Mouse (Mus musculus): Measurements from ENCODE around the gene Hsd17b11. TPM values are rescaled to one million over a fixed set of nuclear protein-coding genes. Genes with fewer than 3 reads are reported as not detected.
"Not testable (repeated sequence)": the region's sequence is repeated elsewhere in the genome, so short reads cannot be mapped to it uniquely, and the experiment has no call there.

The Hsd17b11 gene
- total RNA-seq, 1 experiment from 2014 or later = 66.1 TPM

DNA sequence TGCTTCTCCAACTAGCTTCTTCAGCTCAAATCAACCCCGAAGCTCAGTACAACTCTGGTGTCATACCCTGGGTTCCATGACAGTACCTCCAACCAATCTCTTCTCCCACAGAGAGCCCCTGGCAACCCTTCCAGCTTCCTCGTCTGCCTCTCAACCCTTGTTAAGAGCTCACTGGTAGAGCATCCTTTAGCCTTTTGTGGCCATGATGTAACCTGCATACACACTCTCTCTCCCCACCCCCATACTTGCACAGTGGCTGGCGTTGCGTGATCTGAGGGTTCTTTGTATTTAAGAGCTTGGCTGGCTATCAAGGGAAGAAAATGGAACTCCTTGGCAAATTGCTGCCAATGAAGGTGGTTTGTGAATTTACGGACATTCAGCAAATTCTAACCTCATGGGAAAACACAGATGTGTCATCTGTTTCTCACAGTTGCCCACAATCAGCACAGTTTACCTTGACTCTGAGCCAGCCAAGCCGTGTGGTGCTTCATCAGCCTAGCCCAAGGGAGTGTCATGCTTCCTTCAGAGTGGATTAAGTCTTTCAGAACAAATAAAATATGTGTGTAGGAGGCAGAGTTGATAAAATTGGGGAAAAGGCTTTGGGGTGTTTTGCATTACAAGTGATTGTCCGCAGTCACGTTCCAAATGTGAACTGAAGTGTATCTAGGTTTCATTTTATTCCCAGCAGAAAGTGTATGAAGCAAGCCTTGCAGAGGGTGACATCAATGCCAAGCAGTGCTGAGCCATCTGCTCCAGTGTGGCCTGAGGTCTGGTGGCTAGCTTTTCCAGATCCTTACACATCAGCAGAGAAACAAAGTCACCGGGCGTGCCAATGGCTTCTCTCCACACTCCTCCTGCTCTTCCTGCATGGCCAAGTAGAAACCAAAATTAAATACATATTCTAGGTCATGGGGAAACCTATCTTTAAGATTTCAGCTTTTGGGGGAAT, 68.3 kb downstream of the Hsd17b11 start:
- ATAC-seq (replicated peaks in 1 of 2; ENCODE audit: insufficient read depth in 1 of 2, low FRiP score in 2 of 2, low TSS enrichment in 1 of 2, low read depth in 1 of 2, poor library complexity in 2 of 2, severe bottlenecking in 2 of 2) = no peak

DNA sequence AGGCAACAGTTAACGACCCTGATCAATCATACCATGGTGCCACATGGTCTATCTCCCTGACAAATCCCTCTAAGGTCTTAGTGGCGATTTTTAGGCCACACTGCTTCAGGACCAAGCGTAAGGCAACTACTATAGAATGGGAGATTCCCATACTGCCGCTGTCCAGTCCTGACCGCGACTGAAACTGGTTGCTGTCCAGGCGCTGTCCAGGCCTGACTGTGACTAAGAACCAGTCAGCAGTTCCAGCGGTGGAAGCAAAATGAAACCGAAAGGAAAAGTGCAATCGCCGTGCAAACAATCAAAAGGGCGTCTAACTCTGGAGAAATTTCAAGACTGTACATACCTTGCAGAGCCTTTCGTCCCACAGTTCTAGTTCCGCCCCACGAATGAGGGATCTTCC, 71.6 kb downstream of the Hsd17b11 start:
- not testable (repeated sequence) for ATAC-seq (replicated peaks in 1 of 2; ENCODE audit: insufficient read depth in 1 of 2, low FRiP score in 2 of 2, low TSS enrichment in 1 of 2, low read depth in 1 of 2, poor library complexity in 2 of 2, severe bottlenecking in 2 of 2)

DNA sequence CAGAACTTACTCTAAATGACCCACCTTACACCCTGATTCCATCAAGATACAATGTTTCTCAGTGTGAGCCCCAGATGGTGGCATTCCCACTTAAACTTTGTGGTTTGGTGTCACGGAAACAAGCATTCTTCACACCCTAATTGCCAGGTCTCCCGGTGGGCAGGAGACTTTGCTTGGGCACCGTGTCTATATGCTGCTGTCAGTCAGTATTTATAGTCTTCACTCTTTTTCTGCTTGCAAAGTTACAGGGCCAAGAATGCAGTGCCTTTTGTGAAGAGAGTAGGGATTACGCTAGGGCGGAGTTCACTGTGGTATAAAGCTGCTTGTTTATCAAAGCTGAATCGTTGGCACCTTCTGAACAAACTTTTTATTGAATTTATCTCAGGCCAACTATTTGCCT, 78.5 kb downstream of the Hsd17b11 start:
- no peak for ATAC-seq (replicated peaks in 1 of 2; ENCODE audit: insufficient read depth in 1 of 2, low FRiP score in 2 of 2, low TSS enrichment in 1 of 2, low read depth in 1 of 2, poor library complexity in 2 of 2, severe bottlenecking in 2 of 2)

DNA sequence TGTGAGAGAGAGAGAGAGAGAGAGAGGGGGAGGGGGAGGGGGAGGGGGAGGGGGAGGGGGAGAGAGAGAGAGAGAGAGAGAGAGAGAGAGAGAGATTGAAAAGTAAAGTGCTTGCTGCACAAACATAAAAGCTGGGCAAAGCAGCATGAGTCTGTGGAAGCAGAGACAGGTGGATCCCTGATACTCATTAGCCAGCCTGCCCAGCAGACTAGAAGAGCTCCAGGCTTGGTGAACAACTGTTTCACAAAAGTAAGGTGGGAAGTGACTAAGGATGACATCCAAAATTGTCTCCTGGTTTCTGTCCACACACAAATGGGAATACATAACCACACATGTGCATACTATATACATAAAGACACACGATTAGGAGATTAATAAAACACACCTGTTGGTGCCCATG, 81.9 kb downstream of the Hsd17b11 start:
- ATAC-seq (replicated peaks in 1 of 2; ENCODE audit: insufficient read depth in 1 of 2, low FRiP score in 2 of 2, low TSS enrichment in 1 of 2, low read depth in 1 of 2, poor library complexity in 2 of 2, severe bottlenecking in 2 of 2) = no peak

Other genes starting within 250 kb of the Hsd17b11 start
- gene Klhl8, start 110.7 kb downstream of the Hsd17b11 start, total RNA-seq (2017) = 1.7 and 3.4 TPM in 2 replicates
- not detected in 2 replicates for gene Hsd17b13, start 44.5 kb downstream of the Hsd17b11 start, total RNA-seq (2017)
- gene Nudt9, start 24.4 kb upstream of the Hsd17b11 start, total RNA-seq (2017) = 36.6 and 71.8 TPM in 2 replicates
- gene Gm17660, start 55.7 kb upstream of the Hsd17b11 start, total RNA-seq (2017) = not detected in 2 replicates
- gene Sparcl1, start 91.8 kb upstream of the Hsd17b11 start, total RNA-seq (2017) = not detected in 2 replicates
- gene Dspp, start 148.8 kb upstream of the Hsd17b11 start, total RNA-seq (2017) = not detected in 2 replicates
- gene Dmp1, start 180.7 kb upstream of the Hsd17b11 start, total RNA-seq (2017) = 0.74 TPM in 1 of 2 replicates, not detected in the other

Measured in hematopoietic stem cell, adult 5-6 weeks (primary cell).